Mouse (Mus musculus) liver, postnatal 0 days (tissue): ENCODE results near the gene Ptms.

ENCODE experiments used
- CTCF ChIP-seq: sonication (generic); IDR thresholded peaks from 2 replicates; pipeline ENCODE4 v1.5.1; 2016; ENCODE audit warnings: antibody characterized with exemption, low read depth
- EP300 ChIP-seq: IDR thresholded peaks from 2 replicates; pipeline ENCODE4 v1.6.1; 2016; ENCODE audit warnings: antibody characterized with exemption, low read depth, mild to moderate bottlenecking

GRCm38 (mm10) chr6:124961021-124961420 lies 41.1 kb upstream of the Ptms start:
- TF ChIP-seq CTCF (no peak), EP300 (no peak)
